Mouse (Mus musculus): ENCODE results near the gene Hist1h2bg. TPM values are rescaled to one million over a fixed set of nuclear protein-coding genes. Genes with fewer than 3 reads are reported as not detected.

The Hist1h2bg gene
- polyA plus RNA-seq, 1 experiment from 2014 or later = 3.7 TPM

Small RNA genes lying within 50 kb of the gene (microRNA-seq; reads per million reads assigned to microRNA genes)
- not detected for gene Gm44297
- gene Gm44359 = not detected
- not detected for gene Gm44394

Other genes with a start within 250 kb of the Hist1h2bg start
- 39.5 and 41.0 TPM in 2 replicates for gene Zfp322a, start 202.2 kb upstream of the Hist1h2bg start, polyA plus RNA-seq (2014; fragmentation: Nextera tagmentation; extraction: Ambion mirVana)
- 8.3 and 9.1 TPM in 2 replicates for gene Abt1, start 147.5 kb upstream of the Hist1h2bg start, polyA plus RNA-seq (2014; fragmentation: Nextera tagmentation; extraction: Ambion mirVana)
- gene Btn1a1, start 105.5 kb upstream of the Hist1h2bg start, polyA plus RNA-seq (2014; fragmentation: Nextera tagmentation; extraction: Ambion mirVana) = 1.7 and 1.9 TPM in 2 replicates
- gene Btn2a2, start 82.5 kb upstream of the Hist1h2bg start, polyA plus RNA-seq (2014; fragmentation: Nextera tagmentation; extraction: Ambion mirVana) = 0.40 and 0.43 TPM in 2 replicates
- gene Hist1h4h, start 40.3 kb upstream of the Hist1h2bg start, polyA plus RNA-seq (2014; fragmentation: Nextera tagmentation; extraction: Ambion mirVana) = 7.5 and 8.5 TPM in 2 replicates
- 3.8 and 5.4 TPM in 2 replicates for gene Hist1h2af, start 37.5 kb upstream of the Hist1h2bg start, polyA plus RNA-seq (2014; fragmentation: Nextera tagmentation; extraction: Ambion mirVana)
- 3.0 and 4.3 TPM in 2 replicates for gene Hist1h3g, start 36.0 kb upstream of the Hist1h2bg start, polyA plus RNA-seq (2014; fragmentation: Nextera tagmentation; extraction: Ambion mirVana)
- gene Hist1h2bh, start 28.0 kb upstream of the Hist1h2bg start, polyA plus RNA-seq (2014; fragmentation: Nextera tagmentation; extraction: Ambion mirVana) = 0.65 and 0.66 TPM in 2 replicates
- 0.65 and 0.72 TPM in 2 replicates for gene Hist1h3f, start 27.3 kb upstream of the Hist1h2bg start, polyA plus RNA-seq (2014; fragmentation: Nextera tagmentation; extraction: Ambion mirVana)
- gene Hist1h4f, start 19.7 kb upstream of the Hist1h2bg start, polyA plus RNA-seq (2014; fragmentation: Nextera tagmentation; extraction: Ambion mirVana) = not detected in 2 replicates
- gene Hist1h1d, start 18.1 kb upstream of the Hist1h2bg start, polyA plus RNA-seq (2014; fragmentation: Nextera tagmentation; extraction: Ambion mirVana) = 0.24 and 0.41 TPM in 2 replicates
- 2.0 TPM in 2 replicates for gene Hist1h3e, start 9.0 kb upstream of the Hist1h2bg start, polyA plus RNA-seq (2014; fragmentation: Nextera tagmentation; extraction: Ambion mirVana)
- 34.9 and 49.1 TPM in 2 replicates for gene Hist1h2ae, start 176 bp upstream of the Hist1h2bg start, polyA plus RNA-seq (2014; fragmentation: Nextera tagmentation; extraction: Ambion mirVana)
- gene Hist1h2bf, start 2.8 kb downstream of the Hist1h2bg start, polyA plus RNA-seq (2014; fragmentation: Nextera tagmentation; extraction: Ambion mirVana) = 0.61 and 3.7 TPM in 2 replicates
- 0.44 and 0.53 TPM in 2 replicates for gene Hist1h2ad, start 3.0 kb downstream of the Hist1h2bg start, polyA plus RNA-seq (2014; fragmentation: Nextera tagmentation; extraction: Ambion mirVana)
- gene Hist1h3d, start 4.4 kb downstream of the Hist1h2bg start, polyA plus RNA-seq (2014; fragmentation: Nextera tagmentation; extraction: Ambion mirVana) = 2.2 and 3.7 TPM in 2 replicates
- 38.6 and 49.0 TPM in 2 replicates for gene Hist1h4d, start 10.2 kb downstream of the Hist1h2bg start, polyA plus RNA-seq (2014; fragmentation: Nextera tagmentation; extraction: Ambion mirVana)
- gene Hist1h2be, start 49.7 kb downstream of the Hist1h2bg start, polyA plus RNA-seq (2014; fragmentation: Nextera tagmentation; extraction: Ambion mirVana) = 1.3 and 1.8 TPM in 2 replicates
- gene Hist1h1e, start 51.2 kb downstream of the Hist1h2bg start, polyA plus RNA-seq (2014; fragmentation: Nextera tagmentation; extraction: Ambion mirVana) = 8.7 and 10.0 TPM in 2 replicates
- gene Hist1h2ac, start 112.6 kb downstream of the Hist1h2bg start, polyA plus RNA-seq (2014; fragmentation: Nextera tagmentation; extraction: Ambion mirVana) = 0.46 and 0.65 TPM in 2 replicates
- 51.9 and 57.5 TPM in 2 replicates for gene Hist1h2bc, start 112.8 kb downstream of the Hist1h2bg start, polyA plus RNA-seq (2014; fragmentation: Nextera tagmentation; extraction: Ambion mirVana)
- gene Hist1h1t, start 124.4 kb downstream of the Hist1h2bg start, polyA plus RNA-seq (2014; fragmentation: Nextera tagmentation; extraction: Ambion mirVana) = 0.30 TPM in 1 of 2 replicates, not detected in the other
- gene Hist1h4c, start 127.1 kb downstream of the Hist1h2bg start, polyA plus RNA-seq (2014; fragmentation: Nextera tagmentation; extraction: Ambion mirVana) = 2.2 and 3.2 TPM in 2 replicates
- 13.0 and 15.1 TPM in 2 replicates for gene Hfe, start 139.5 kb downstream of the Hist1h2bg start, polyA plus RNA-seq (2014; fragmentation: Nextera tagmentation; extraction: Ambion mirVana)
- gene Hist1h1c, start 167.4 kb downstream of the Hist1h2bg start, polyA plus RNA-seq (2014; fragmentation: Nextera tagmentation; extraction: Ambion mirVana) = 36.9 and 43.9 TPM in 2 replicates
- gene Hist1h3c, start 174.2 kb downstream of the Hist1h2bg start, polyA plus RNA-seq (2014; fragmentation: Nextera tagmentation; extraction: Ambion mirVana) = 2.5 and 2.7 TPM in 2 replicates
- 1.7 and 2.3 TPM in 2 replicates for gene Hist1h2bb, start 175.3 kb downstream of the Hist1h2bg start, polyA plus RNA-seq (2014; fragmentation: Nextera tagmentation; extraction: Ambion mirVana)
- gene Hist1h2ab, start 179.7 kb downstream of the Hist1h2bg start, polyA plus RNA-seq (2014; fragmentation: Nextera tagmentation; extraction: Ambion mirVana) = 14.5 and 14.6 TPM in 2 replicates
- 4.6 and 6.7 TPM in 2 replicates for gene Hist1h3b, start 180.9 kb downstream of the Hist1h2bg start, polyA plus RNA-seq (2014; fragmentation: Nextera tagmentation; extraction: Ambion mirVana)
- 0.63 TPM in 1 of 2 replicates, not detected in the other for gene Hist1h4b, start 185.6 kb downstream of the Hist1h2bg start, polyA plus RNA-seq (2014; fragmentation: Nextera tagmentation; extraction: Ambion mirVana)
- 1.1 TPM in 1 of 2 replicates, not detected in the other for gene Hist1h4a, start 189.8 kb downstream of the Hist1h2bg start, polyA plus RNA-seq (2014; fragmentation: Nextera tagmentation; extraction: Ambion mirVana)
- gene Hist1h3a, start 191.0 kb downstream of the Hist1h2bg start, polyA plus RNA-seq (2014; fragmentation: Nextera tagmentation; extraction: Ambion mirVana) = 2.6 and 3.0 TPM in 2 replicates
- 1.6 and 2.7 TPM in 2 replicates for gene Hist1h1a, start 192.3 kb downstream of the Hist1h2bg start, polyA plus RNA-seq (2014; fragmentation: Nextera tagmentation; extraction: Ambion mirVana)
- not detected in 2 replicates for gene Trim38, start 198.5 kb downstream of the Hist1h2bg start, polyA plus RNA-seq (2014; fragmentation: Nextera tagmentation; extraction: Ambion mirVana)
- gene Slc17a2, start 235.6 kb downstream of the Hist1h2bg start, polyA plus RNA-seq (2014; fragmentation: Nextera tagmentation; extraction: Ambion mirVana) = not detected in 2 replicates

All from heart, embryonic 14.5 days (tissue).